Mouse (Mus musculus): Measurements from ENCODE around the gene Cog5. TPM values are rescaled to one million over a fixed set of nuclear protein-coding genes. Genes with fewer than 3 reads are reported as not detected.

Gene Cog5
- total and polyA plus RNA-seq, 3 experiments = 27.1 to 28.4 TPM; not detected in 1

GRCm38 (mm10) chr12:31613353-31613752 lies 41.3 kb upstream of the Cog5 start:
- no peaks in the 10 kb centered on the region for H3K79me2 ChIP-seq (ENCODE audit: control insufficient read depth, insufficient read depth, low read length, poor library complexity)
- no peaks in the 10 kb centered on the region for H3K27me3 ChIP-seq (ENCODE audit: control insufficient read depth in 1 of 2, insufficient read depth in 2 of 2, low read length in 2 of 2)
- H3K4me1 ChIP-seq (ENCODE audit: control insufficient read depth in 1 of 2, insufficient read depth in 2 of 2, low read length in 2 of 2) = no peaks in the 10 kb centered on the region; a peak in 1 of 4 replicates
- H3K36me3 ChIP-seq (ENCODE audit: control insufficient read depth in 1 of 2, insufficient read depth in 2 of 2, low read length in 2 of 2) = peaks cover 2 to 43% of the 10 kb centered on the region in 2 experiments
- no peak overlapping the region for H3K4me3 ChIP-seq (ENCODE audit: control insufficient read depth in 1 of 2, insufficient read depth in 1 of 2, low read depth in 2 of 2, low read length in 2 of 2)
- no peak overlapping the region for H3K9ac ChIP-seq (ENCODE audit: control insufficient read depth, low read depth, low read length, poor library complexity, severe bottlenecking)
- DNase-seq (ENCODE audit: low read depth, low spot score) = no peak
- H3K9me3 ChIP-seq (replicated peaks; ENCODE audit: insufficient read depth, low read length) = no peaks in the 10 kb centered on the region
- no peak overlapping the region for H3K27ac ChIP-seq (ENCODE audit: control insufficient read depth, low read depth, low read length)
- TF ChIP-seq ZC3H11A (IDR thresholded peaks at IDR 0.05; ENCODE audit: low read depth, low read length) = no peak
- no peak for TF ChIP-seq RCOR1 (IDR thresholded peaks at IDR 0.05; ENCODE audit: low read depth, low read length)
- no peak for TF ChIP-seq CTCF (IDR thresholded peaks at IDR 0.05 in 2 of 3, conservative IDR thresholded peaks at IDR 0.05 in 1 of 3; ENCODE audit: control insufficient read depth in 1 of 3, insufficient read depth in 1 of 3, low read depth in 2 of 3, low read length in 3 of 3, poor library complexity in 1 of 3, severe bottlenecking in 1 of 3)
- TF ChIP-seq SIN3A (IDR thresholded peaks at IDR 0.05; ENCODE audit: low read length) = no peak
- no peak for TF ChIP-seq MAFK (IDR thresholded peaks at IDR 0.05; ENCODE audit: borderline replicate concordance, low read depth, low read length)
- no peak for TF ChIP-seq TCF12 (IDR thresholded peaks at IDR 0.05; ENCODE audit: low read depth, low read length)
- no peak for TF ChIP-seq MEF2A (IDR thresholded peaks at IDR 0.05; ENCODE audit: extremely low read depth, insufficient replicate concordance, low read depth, low read length, poor library complexity, severe bottlenecking)
- no peak for TF ChIP-seq MXI1 (IDR thresholded peaks at IDR 0.05; ENCODE audit: low read depth, low read length)
- TF ChIP-seq CHD1 (IDR thresholded peaks at IDR 0.05; ENCODE audit: low read depth, low read length) = no peak
- no peak for TF ChIP-seq TAL1 (IDR thresholded peaks at IDR 0.05; ENCODE audit: low read length)
- TF ChIP-seq POLR2AphosphoS2 (IDR thresholded peaks at IDR 0.05; ENCODE audit: low read length) = no peak
- TF ChIP-seq ZKSCAN1 (IDR thresholded peaks at IDR 0.05; ENCODE audit: low read depth, low read length) = no peak

- Histone ChIP-seq H3K27me3 (ENCODE audit: control insufficient read depth in 1 of 2, insufficient read depth in 2 of 2, low read length in 2 of 2) (no peaks in the 10 kb centered on the region), H3K4me3 (ENCODE audit: control insufficient read depth in 1 of 2, insufficient read depth in 1 of 2, low read depth in 2 of 2, low read length in 2 of 2) (no peak overlapping the region), H3K9me3 (replicated peaks; ENCODE audit: insufficient read depth, low read length) (no peaks in the 10 kb centered on the region), H3K79me2 (ENCODE audit: control insufficient read depth, insufficient read depth, low read length, poor library complexity) (no peaks in the 10 kb centered on the region), H3K9ac (ENCODE audit: control insufficient read depth, low read depth, low read length, poor library complexity, severe bottlenecking) (no peak overlapping the region), H3K36me3 (ENCODE audit: control insufficient read depth in 1 of 2, insufficient read depth in 2 of 2, low read length in 2 of 2) (peaks cover 0 to 37% of the 10 kb centered on the region in 2 experiments; a peak in 2 of 4 replicates), H3K27ac (ENCODE audit: control insufficient read depth, low read depth, low read length) (no peak overlapping the region), H3K4me1 (ENCODE audit: control insufficient read depth in 1 of 2, insufficient read depth in 2 of 2, low read length in 2 of 2) (no peaks in the 10 kb centered on the region)
- no peak for DNase-seq (ENCODE audit: low read depth, low spot score)
- TF ChIP-seq KAT2A (conservative IDR thresholded peaks at IDR 0.05; ENCODE audit: low read depth, low read length) (no peak), MYC (IDR thresholded peaks at IDR 0.05; ENCODE audit: low read depth, low read length) (no peak), E2F4 (IDR thresholded peaks at IDR 0.05; ENCODE audit: borderline replicate concordance, low read depth, low read length) (no peak), JUND (IDR thresholded peaks at IDR 0.05; ENCODE audit: low read depth, low read length) (no peak), ZC3H11A (IDR thresholded peaks at IDR 0.05; ENCODE audit: low read depth, low read length) (no peak), UBTF (IDR thresholded peaks at IDR 0.05; ENCODE audit: borderline replicate concordance, insufficient read depth, low read depth, low read length) (no peak), MAFK (IDR thresholded peaks at IDR 0.05; ENCODE audit: borderline replicate concordance, low read depth, low read length) (no peak), USF1 (IDR thresholded peaks at IDR 0.05; ENCODE audit: low read depth, low read length) (no peak), CHD2 (IDR thresholded peaks at IDR 0.05; ENCODE audit: low read length) (no peak), ETS1 (IDR thresholded peaks at IDR 0.05; ENCODE audit: low read depth, low read length) (no peak), SMC3 (IDR thresholded peaks at IDR 0.05; ENCODE audit: low read depth, low read length) (peak; percentile 16; the same call in 1 of the 2 replicates), BHLHE40 (IDR thresholded peaks at IDR 0.05; ENCODE audit: borderline replicate concordance, low read depth, low read length) (no peak), RCOR1 (IDR thresholded peaks at IDR 0.05; ENCODE audit: low read depth, low read length) (no peak), CTCF (IDR thresholded peaks at IDR 0.05 in 2 of 3, conservative IDR thresholded peaks at IDR 0.05 in 1 of 3; ENCODE audit: control insufficient read depth in 1 of 3, insufficient read depth in 1 of 3, low read depth in 2 of 3, low read length in 3 of 3, poor library complexity in 1 of 3, severe bottlenecking in 1 of 3) (peak in 2 of 3 experiments; percentile 17 to 22; a peak in 5 of 6 replicates), MEF2A (IDR thresholded peaks at IDR 0.05; ENCODE audit: extremely low read depth, insufficient replicate concordance, low read depth, low read length, poor library complexity, severe bottlenecking) (no peak), MXI1 (IDR thresholded peaks at IDR 0.05; ENCODE audit: low read depth, low read length) (no peak), ZMIZ1 (IDR thresholded peaks at IDR 0.05; ENCODE audit: low read depth, low read length) (no peak), MYB (IDR thresholded peaks at IDR 0.05; ENCODE audit: low read depth, low read length) (no peak)
These were observed 34.6 kb upstream of the Cog5 start for GRCm38 (mm10) chr12:31620106-31620505.
